Mouse (Mus musculus): ENCODE data around the gene Cacna2d3.

GRCm38 (mm10) chr14:29122749-29123148 is 598.9 kb downstream of the Cacna2d3 start:
- TF ChIP-seq CTCF (conservative IDR thresholded peaks at IDR 0.05; ENCODE audit: low read length) (no peak), NANOG (IDR thresholded peaks at IDR 0.05; ENCODE audit: borderline replicate concordance, low read length) (no peak), POU5F1 (IDR thresholded peaks at IDR 0.05; ENCODE audit: borderline replicate concordance, low read length) (no peak)

Data from E14TG2a.4 (cell line).